Mouse (Mus musculus) erythroblast, embryonic 14.5 days (primary cell): ENCODE measurements around the gene Grik4. TPM values are rescaled to one million over a fixed set of nuclear protein-coding genes. Genes with fewer than 3 reads are reported as not detected.

Source experiments
- H3K27me3 ChIP-seq: 2 replicates; pipeline ENCODE4 v1.6.1; 2012; ENCODE audit warnings: inconsistent platforms; ENCODE audit not compliant: control insufficient read depth
- H3K36me3 ChIP-seq: 2 replicates; pipeline ENCODE4 v1.6.1; 2012; ENCODE audit warnings: mild to moderate bottlenecking, inconsistent platforms; ENCODE audit not compliant: control insufficient read depth
- H3K4me1 ChIP-seq: 2 replicates; pipeline ENCODE4 v1.6.1; 2012; ENCODE audit warnings: inconsistent platforms; ENCODE audit not compliant: control insufficient read depth
- H3K4me3 ChIP-seq: replicated peaks from 2 replicates; pipeline ENCODE3; 2012; ENCODE audit warnings: moderate library complexity, mild to moderate bottlenecking, inconsistent platforms
- H3K9me3 ChIP-seq: 2 replicates; pipeline ENCODE4 v1.6.1; 2012; ENCODE audit warnings: low read length, inconsistent platforms, mixed read lengths; ENCODE audit not compliant: control insufficient read depth
- GATA1 ChIP-seq: IDR thresholded peaks from 2 replicates; pipeline ENCODE4 v1.6.1; 2012; ENCODE audit warnings: low read length, inconsistent platforms, mixed read lengths
- TAL1 ChIP-seq: IDR thresholded peaks from 3 replicates; pipeline ENCODE4 v1.6.1; 2012; ENCODE audit warnings: low read length, inconsistent platforms, mixed read lengths
- polyA plus RNA-seq: library from polyadenylated mRNA; stranded (reverse); fragments of >175 nt; gene quantifications from 2 replicates; pipeline ENCODE4 v1.2.3, GENCODE M21; 2012

Gene Grik4
- polyA plus RNA-seq, 1 experiment, result not detected

GRCm38 (mm10) chr9:42819247-42819646 is 125.0 kb downstream of the Grik4 start:
- Histone ChIP-seq H3K27me3 (no peaks in the 10 kb centered on the region), H3K36me3 (no peaks in the 10 kb centered on the region), H3K4me3 (no peak overlapping the region), H3K4me1 (no peaks in the 10 kb centered on the region), H3K9me3 (no peaks in the 10 kb centered on the region)
- no peak for TF ChIP-seq TAL1

DNA sequence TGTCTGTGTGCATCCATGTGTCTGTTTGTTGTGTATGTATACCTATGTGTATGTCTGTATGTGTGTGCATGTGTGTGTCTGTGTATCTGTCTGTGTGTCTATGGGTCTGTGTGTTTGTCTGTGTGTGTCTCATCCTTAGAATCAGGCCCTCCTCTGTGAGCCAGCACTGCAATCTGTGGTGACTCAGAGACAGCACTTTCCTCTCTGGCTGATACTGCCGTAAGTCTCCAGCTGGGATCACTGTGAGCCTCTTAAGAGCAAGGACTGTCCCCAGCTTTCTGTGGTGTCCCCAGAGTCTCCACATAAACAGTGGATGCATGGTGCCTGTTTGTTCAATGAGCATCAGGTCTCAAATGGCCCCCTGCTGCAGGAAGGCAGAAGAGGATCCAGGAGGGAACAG is 127.5 kb downstream of the Grik4 start:
- Histone ChIP-seq H3K4me3 (no peak overlapping the region), H3K36me3 (no peaks in the 10 kb centered on the region), H3K4me1 (no peaks in the 10 kb centered on the region), H3K9me3 (no peaks in the 10 kb centered on the region), H3K27me3 (no peaks in the 10 kb centered on the region)
- TF ChIP-seq TAL1, result no peak
- no peak for TF ChIP-seq GATA1

DNA sequence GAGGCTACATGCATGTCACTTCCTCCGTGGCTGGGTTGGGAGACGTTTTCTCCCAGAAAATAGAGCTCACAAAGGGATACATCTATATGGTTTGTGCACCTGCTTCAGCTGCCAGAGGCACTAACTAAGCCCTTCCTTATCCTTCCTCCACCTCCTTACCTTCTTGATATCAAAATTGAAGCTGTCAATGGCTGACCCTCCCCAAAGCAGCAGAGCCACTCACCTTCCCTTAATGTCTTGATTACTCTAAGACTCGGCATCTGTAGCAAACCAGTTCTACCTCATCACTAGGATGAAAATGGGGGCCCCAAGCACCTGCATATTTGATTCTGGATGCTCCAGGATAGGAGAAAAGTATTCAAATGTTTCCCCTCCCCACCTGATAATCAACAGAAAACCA is 135.1 kb downstream of the Grik4 start:
- H3K27me3 ChIP-seq, result no peaks in the 10 kb centered on the region
- H3K36me3 ChIP-seq, result no peaks in the 10 kb centered on the region
- TF ChIP-seq GATA1, result no peak
- no peak for TF ChIP-seq TAL1

DNA sequence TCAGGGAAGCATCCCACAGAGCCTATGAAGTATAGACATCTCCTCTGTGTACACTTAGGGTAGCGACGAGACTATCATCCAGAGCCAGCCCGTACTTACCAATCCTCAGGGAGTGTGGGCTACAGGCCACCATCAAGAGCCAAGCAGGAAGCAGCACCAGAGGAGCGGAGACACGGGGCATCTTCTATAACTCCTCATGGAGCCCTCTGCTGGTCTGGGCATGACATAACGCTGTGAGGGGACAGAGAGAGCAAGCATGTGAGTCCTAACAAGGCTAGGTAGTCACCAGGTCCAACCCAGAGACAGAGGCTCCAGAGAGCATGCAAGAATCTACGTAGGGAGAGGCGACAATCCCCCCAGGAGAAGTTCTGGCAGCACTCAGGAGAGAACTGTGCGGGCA is 135.9 kb downstream of the Grik4 start:
- Histone ChIP-seq H3K4me3 (no peak overlapping the region), H3K36me3 (no peaks in the 10 kb centered on the region), H3K9me3 (no peaks in the 10 kb centered on the region), H3K4me1 (no peaks in the 10 kb centered on the region), H3K27me3 (no peaks in the 10 kb centered on the region)
- TF ChIP-seq GATA1 (no peak), TAL1 (no peak)

More for the DNA sequence above, 135.1 kb downstream of the Grik4 start:
- Histone ChIP-seq H3K4me1 (no peaks in the 10 kb centered on the region), H3K4me3 (no peak overlapping the region), H3K9me3 (no peaks in the 10 kb centered on the region)

DNA sequence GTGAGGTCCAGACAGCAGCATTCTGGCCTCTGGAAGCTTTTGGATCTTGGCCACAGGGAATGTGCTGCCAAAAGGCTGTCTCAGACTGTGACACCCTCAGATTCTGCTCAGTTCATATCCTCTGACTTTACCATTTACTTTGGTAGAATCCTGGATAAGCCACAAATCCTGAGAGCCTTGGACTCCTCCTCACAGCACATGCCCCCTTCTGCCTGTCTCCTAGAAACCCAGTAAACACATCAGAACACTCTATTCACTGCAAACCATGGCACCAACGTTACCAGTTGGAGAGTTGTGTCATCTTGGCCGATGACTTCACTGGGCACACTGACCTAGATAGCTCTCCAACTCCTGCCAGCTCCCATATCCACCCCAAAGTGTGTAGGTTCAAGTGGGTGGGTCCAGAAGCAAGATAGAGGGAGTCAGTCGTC is 141.2 kb downstream of the Grik4 start:
- Histone ChIP-seq H3K4me1 (no peaks in the 10 kb centered on the region), H3K36me3 (no peaks in the 10 kb centered on the region), H3K27me3 (no peaks in the 10 kb centered on the region), H3K9me3 (no peaks in the 10 kb centered on the region), H3K4me3 (no peak overlapping the region)
- no peak for TF ChIP-seq TAL1
- no peak for TF ChIP-seq GATA1

DNA sequence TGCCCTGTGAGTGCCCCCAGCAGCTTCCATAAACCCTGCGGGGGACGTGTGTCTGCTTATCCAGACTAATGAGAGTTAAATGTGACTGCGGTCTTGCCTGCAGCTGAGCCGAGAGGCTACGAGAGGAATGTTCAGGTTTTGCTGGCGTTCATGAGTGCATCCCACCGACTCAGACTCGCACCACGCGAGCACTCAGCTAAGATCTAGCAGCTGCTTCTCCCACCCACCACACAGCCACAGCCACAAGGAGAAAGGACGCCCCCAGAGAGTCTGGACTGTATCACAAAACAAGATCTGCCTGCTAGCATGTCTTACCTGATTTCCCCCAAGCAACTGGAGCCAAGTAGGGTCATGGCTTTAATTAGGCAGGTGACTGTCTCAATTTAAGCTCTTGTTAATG is 142.4 kb downstream of the Grik4 start:
- Histone ChIP-seq H3K36me3 (no peaks in the 10 kb centered on the region), H3K9me3 (no peaks in the 10 kb centered on the region), H3K27me3 (no peaks in the 10 kb centered on the region), H3K4me1 (no peaks in the 10 kb centered on the region), H3K4me3 (no peak overlapping the region)
- TF ChIP-seq GATA1, result no peak
- no peak for TF ChIP-seq TAL1

- no peaks in the 10 kb centered on the region for H3K9me3 ChIP-seq
- TF ChIP-seq GATA1 (no peak), TAL1 (no peak)
- H3K36me3 ChIP-seq, result no peaks in the 10 kb centered on the region
- no peaks in the 10 kb centered on the region for H3K27me3 ChIP-seq
- no peak overlapping the region for H3K4me3 ChIP-seq
- H3K4me1 ChIP-seq, result no peaks in the 10 kb centered on the region
These were observed 144.2 kb downstream of the Grik4 start for GRCm38 (mm10) chr9:42800138-42800537.

GRCm38 (mm10) chr9:42799694-42800093 is 144.6 kb downstream of the Grik4 start:
- TF ChIP-seq GATA1 (no peak), TAL1 (no peak)
- H3K9me3 ChIP-seq, result no peaks in the 10 kb centered on the region

DNA sequence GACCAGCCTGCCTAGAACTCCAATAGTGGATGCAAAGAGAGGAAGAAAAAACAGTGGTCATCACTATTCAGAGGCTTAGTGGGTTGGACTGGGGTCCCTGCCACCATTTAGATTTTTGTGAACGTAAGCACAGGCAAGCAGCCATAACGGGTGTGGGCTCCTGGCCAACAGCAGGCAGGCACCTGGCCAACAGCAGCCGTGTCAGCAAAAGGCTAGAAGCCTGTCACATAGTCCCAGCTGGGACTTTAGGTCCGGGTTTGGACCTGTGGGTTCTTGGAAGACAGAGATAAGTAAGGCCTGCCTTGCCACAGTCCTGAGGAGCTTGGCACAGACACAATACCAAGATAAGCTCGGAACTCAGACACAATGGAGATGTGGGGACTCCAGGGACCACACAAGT is 145.1 kb downstream of the Grik4 start:
- Histone ChIP-seq H3K4me1 (no peaks in the 10 kb centered on the region), H3K9me3 (no peaks in the 10 kb centered on the region), H3K4me3 (no peak overlapping the region), H3K36me3 (no peaks in the 10 kb centered on the region), H3K27me3 (no peaks in the 10 kb centered on the region)
- TF ChIP-seq GATA1 (no peak), TAL1 (no peak)

More at GRCm38 (mm10) chr9:42799694-42800093, 144.6 kb downstream of the Grik4 start:
- Histone ChIP-seq H3K27me3 (no peaks in the 10 kb centered on the region), H3K4me1 (no peaks in the 10 kb centered on the region), H3K4me3 (no peak overlapping the region), H3K36me3 (no peaks in the 10 kb centered on the region)

- Histone ChIP-seq H3K4me3 (no peak overlapping the region), H3K27me3 (no peaks in the 10 kb centered on the region), H3K4me1 (no peaks in the 10 kb centered on the region), H3K36me3 (no peaks in the 10 kb centered on the region), H3K9me3 (no peaks in the 10 kb centered on the region)
- TF ChIP-seq GATA1 (no peak), TAL1 (no peak)
These were observed 146.0 kb downstream of the Grik4 start for GRCm38 (mm10) chr9:42798280-42798679.
